Mouse (Mus musculus): ENCODE measurements at regions not wholly inside any gene's neighbourhood (a gene's known extent, or its start where the extent isn't known, plus 50 kb on each side); places are given as distances from the start of the nearest gene placed in this dataset.
A peak's percentile ranks its signal among the peaks of the same experiment; 100 is the strongest.

- Histone ChIP-seq H3K4me2 (peak overlapping the region; percentile 11; the same call in 1 of the 2 replicates), H3K36me3 (no peaks in the 10 kb centered on the region), H3K9me3 (replicated peaks) (no peaks in the 10 kb centered on the region), H3K27me3 (replicated peaks) (no peaks in the 10 kb centered on the region), H3K4me3 (no peak overlapping the region), H3K4me1 (replicated peaks) (0 out of 2 replicates have a peak, but pooled peaks cover 4% of the 10 kb centered on the region), H3K9ac (no peak overlapping the region), H3K27ac (ENCODE audit: poor library complexity, severe bottlenecking) (no peak overlapping the region)
- WGBS, result 20% methylated on average over 8 of the region's 8 CpGs
- peak; percentile 51; the same call in 1 of the 2 replicates for ATAC-seq (ENCODE audit: insufficient number of reproducible peaks, low FRiP score)
Measured at GRCm38 (mm10) chr11:71672171-71673050, 77.3 kb upstream of the Wscd1 start.

GRCm38 (mm10) chr11:71674319-71674718 is 75.4 kb upstream of the Wscd1 start:
- no peaks in the 10 kb centered on the region for H3K27me3 ChIP-seq (replicated peaks)
- 0 out of 2 replicates have a peak, but pooled peaks cover 4% of the 10 kb centered on the region for H3K4me1 ChIP-seq (replicated peaks)
- H3K9ac ChIP-seq, result no peak overlapping the region
- no peak overlapping the region for H3K4me2 ChIP-seq
- H3K36me3 ChIP-seq, result no peaks in the 10 kb centered on the region
- 38% methylated on average over 5 of the region's 5 CpGs for WGBS
- H3K4me3 ChIP-seq, result no peak overlapping the region
- H3K9me3 ChIP-seq (replicated peaks), result no peaks in the 10 kb centered on the region
- no peak for ATAC-seq (ENCODE audit: insufficient number of reproducible peaks, low FRiP score)
- H3K27ac ChIP-seq (ENCODE audit: poor library complexity, severe bottlenecking), result no peak overlapping the region

- 58% methylated on average over 3 of the region's 3 CpGs for WGBS
- no peaks in the 10 kb centered on the region for H3K9me3 ChIP-seq (replicated peaks)
- no peak for ATAC-seq (ENCODE audit: insufficient number of reproducible peaks, low FRiP score)
- no peak overlapping the region for H3K9ac ChIP-seq
- 0 out of 2 replicates have a peak, but pooled peaks cover 4% of the 10 kb centered on the region for H3K4me1 ChIP-seq (replicated peaks)
- H3K27ac ChIP-seq (ENCODE audit: poor library complexity, severe bottlenecking), result no peak overlapping the region
- H3K27me3 ChIP-seq (replicated peaks), result no peaks in the 10 kb centered on the region
- H3K4me2 ChIP-seq, result no peak overlapping the region
- H3K4me3 ChIP-seq, result no peak overlapping the region
- no peaks in the 10 kb centered on the region for H3K36me3 ChIP-seq
Measured at GRCm38 (mm10) chr11:71675714-71676313, 73.9 kb upstream of the Wscd1 start.

- H3K9ac ChIP-seq, result no peak overlapping the region
- no peaks in the 10 kb centered on the region for H3K4me1 ChIP-seq (replicated peaks)
- H3K9me3 ChIP-seq (replicated peaks), result no peaks in the 10 kb centered on the region
- H3K36me3 ChIP-seq, result no peaks in the 10 kb centered on the region
- no peak for ATAC-seq (ENCODE audit: insufficient number of reproducible peaks, low FRiP score)
- WGBS, result 32% methylated on average over 3 of the region's 3 CpGs
- H3K27ac ChIP-seq (ENCODE audit: poor library complexity, severe bottlenecking), result no peak overlapping the region
- H3K27me3 ChIP-seq (replicated peaks), result no peaks in the 10 kb centered on the region
- no peak overlapping the region for H3K4me2 ChIP-seq
- H3K4me3 ChIP-seq, result no peak overlapping the region
Measured at GRCm38 (mm10) chr11:71697017-71697416, 52.7 kb upstream of the Wscd1 start.

- no peak overlapping the region for H3K27ac ChIP-seq (ENCODE audit: poor library complexity, severe bottlenecking)
- no peaks in the 10 kb centered on the region for H3K36me3 ChIP-seq
- H3K4me3 ChIP-seq, result no peak overlapping the region
- no peak overlapping the region for H3K4me2 ChIP-seq
- H3K27me3 ChIP-seq (replicated peaks), result no peaks in the 10 kb centered on the region
- no peak for ATAC-seq (ENCODE audit: insufficient number of reproducible peaks, low FRiP score)
- H3K9ac ChIP-seq, result no peak overlapping the region
- 87% methylated on average over 4 of the region's 4 CpGs for WGBS
- H3K9me3 ChIP-seq (replicated peaks), result no peaks in the 10 kb centered on the region
- H3K4me1 ChIP-seq (replicated peaks), result peaks cover 7% of the 10 kb centered on the region; the same call in 1 of the 2 replicates
Measured at GRCm38 (mm10) chr11:71698836-71699235, 50.9 kb upstream of the Wscd1 start.
